Mouse (Mus musculus) testis, postnatal 14 days (tissue): ENCODE measurements around the gene 9330182L06Rik.

Experiments used
- DNase-seq: peaks from one replicate; pipeline ENCODE4 v3.0.0; 2021; ENCODE audit warnings: low spot score

Gene 9330182L06Rik

GRCm38 (mm10) chr5:9265586-9266279 lies at the start of gene 9330182L06Rik:
Gene 9330182L06Rik (plus strand): TSS chr5:9266118.
- peak; percentile 46 for DNase-seq

DNA sequence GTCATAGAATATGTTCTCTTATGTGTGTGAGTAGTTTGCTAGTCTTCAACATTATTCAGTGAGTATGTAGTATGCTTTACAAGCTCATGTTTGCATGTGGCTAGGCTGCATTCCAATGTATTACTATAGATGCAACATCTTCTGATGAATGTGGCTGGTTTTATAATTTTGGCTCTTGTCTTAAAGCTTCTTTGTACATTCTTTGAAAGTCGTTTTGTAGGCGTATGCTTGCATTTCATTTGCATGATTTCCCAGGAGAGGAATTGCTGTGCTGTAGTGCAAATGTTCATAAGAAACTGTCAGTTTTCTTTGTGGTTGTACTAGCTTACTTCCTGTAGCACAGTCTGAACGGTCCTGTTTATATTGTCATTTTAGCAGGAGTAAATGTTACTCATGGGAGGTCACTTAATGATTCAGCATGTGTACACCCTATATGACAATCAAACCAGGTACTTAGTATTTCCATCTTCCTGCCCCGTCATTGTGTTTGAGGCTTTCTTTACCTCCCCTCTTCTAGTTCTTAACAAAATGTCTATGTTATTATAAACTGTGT lies 38.4 kb upstream of the 9330182L06Rik start:
- DNase-seq: no peak

- DNase-seq: no peak
These were observed 1.6 kb upstream of the 9330182L06Rik start for GRCm38 (mm10) chr5:9264361-9264760.

DNA sequence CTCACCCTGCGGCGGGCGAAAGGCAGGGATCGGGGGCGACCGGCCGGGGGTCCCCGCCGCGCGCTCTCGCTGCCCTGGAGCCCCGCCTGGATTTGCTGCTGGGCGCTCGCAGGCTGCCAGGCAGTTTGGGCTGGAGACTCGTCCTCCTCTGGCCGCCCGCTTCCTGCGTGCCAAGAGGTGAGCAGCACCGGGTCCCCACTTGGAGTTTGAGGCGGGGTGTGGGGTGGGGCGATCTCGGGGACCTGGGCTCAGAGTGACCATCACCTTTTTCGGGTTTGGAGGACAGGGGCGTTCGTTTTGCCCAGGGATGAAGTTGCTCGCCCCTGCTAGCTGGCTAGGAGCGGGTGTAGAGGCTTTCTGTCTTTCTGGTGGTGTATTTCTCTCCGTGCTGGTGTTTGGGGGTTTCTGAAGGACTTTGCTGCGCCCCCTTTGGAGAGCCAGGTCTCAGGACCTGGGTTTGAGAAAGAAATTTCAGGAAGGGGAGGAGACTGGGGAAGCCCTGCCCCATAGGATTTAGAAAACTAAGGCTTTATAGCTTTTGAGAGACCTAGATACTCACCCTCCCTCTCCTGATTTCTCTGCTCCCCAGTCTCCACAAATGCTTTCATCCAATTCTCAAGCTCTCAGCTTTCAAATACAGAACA lies 484 bp downstream of the 9330182L06Rik start:
- no peak for DNase-seq

DNA sequence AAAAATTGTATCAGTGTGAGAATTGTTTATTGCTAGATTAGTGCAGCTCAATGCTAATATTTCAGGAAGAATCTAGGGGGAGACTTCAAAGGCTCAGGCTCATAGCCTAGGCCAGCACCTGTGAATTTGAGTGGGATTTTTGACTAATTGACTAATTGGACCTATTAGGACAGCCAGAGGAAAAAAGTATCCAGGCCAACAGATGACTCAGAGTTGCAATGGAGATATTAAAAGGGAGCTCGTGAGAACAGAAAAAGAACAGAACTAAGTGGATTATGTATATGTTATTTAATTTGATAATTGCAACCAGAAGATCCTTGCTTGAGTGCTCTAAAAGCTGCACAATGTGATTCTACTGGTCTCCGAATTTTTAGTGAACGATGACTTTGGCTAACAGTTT lies 3.7 kb downstream of the 9330182L06Rik start:
- no peak for DNase-seq

DNA sequence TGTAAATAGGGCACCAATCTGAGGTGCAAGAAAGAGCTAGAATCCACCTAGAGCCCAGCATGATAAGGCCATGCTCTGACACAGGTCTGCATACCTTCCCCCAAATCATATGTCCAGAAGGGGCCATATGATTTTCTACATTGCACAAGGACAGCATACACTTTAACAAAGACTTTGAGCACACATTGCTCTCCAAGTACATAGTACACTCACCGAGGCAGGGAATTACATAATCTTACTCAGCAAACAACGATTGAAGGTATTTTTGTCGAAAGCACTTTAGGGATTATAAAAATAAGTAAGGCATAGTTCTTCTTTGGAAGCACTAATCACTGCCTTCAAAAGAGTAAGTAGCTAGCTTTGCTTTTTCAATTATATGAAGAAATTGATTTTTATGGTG lies 7.1 kb downstream of the 9330182L06Rik start:
- no peak for DNase-seq

DNA sequence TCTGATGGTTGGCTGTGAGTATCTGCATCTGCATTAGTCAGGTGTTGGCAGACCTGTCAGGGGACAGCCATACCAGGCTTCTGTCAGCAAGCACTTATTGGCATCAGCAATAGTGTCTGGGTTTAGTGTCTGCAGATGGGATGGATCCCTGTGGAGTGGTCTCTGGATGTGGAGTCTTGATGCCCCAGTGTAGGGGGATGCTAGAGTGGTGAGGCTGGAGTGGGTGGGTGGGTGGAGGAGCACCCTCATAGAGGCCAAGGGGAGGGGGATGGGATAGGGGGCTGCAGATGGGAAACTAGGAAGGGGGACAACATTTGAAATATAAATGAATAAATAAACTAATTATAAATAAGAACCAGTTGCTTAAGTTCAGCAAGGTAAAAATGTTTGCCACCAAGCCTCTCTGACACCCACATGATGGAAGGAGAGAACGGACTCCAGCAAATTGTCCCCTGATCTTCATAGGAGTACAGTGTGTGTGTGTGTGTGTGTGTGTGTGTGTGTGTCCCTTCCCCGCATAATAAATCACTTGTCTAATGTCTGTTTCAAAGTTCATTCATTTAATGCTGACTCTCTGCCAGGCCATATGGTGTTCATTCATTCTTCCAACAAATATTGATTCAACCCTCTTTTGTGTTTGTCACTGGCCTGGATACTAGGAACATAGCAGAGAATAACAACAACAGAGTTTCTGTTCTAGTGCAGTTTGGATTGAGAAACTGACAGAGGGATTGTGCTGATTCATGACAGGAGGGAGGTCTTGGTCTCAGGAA lies 30.0 kb downstream of the 9330182L06Rik start:
- DNase-seq: no peak

DNA sequence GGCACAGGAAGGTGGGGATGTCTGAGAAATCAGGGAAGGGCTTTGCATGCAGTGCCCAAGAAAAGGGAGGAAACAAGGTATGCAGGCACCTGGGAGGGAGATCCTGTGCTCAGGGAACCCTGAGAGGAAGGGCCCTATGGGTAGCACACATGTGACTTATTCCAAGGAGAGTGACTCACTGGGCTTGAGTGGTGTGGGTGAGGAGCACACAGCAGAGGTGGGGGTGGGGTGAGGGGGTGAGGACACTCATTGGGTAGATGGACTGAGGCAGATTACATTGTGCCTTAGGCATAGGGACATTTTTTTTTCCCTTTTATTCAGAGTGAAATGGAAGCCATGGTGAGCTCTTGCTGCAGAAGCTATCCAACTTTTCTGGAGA lies 30.6 kb downstream of the 9330182L06Rik start:
- DNase-seq: no peak

- no peak for DNase-seq
These were observed 60.9 kb downstream of the 9330182L06Rik start for GRCm38 (mm10) chr5:9326863-9327262.

GRCm38 (mm10) chr5:9327528-9327927 lies 61.6 kb downstream of the 9330182L06Rik start:
- no peak for DNase-seq

DNA sequence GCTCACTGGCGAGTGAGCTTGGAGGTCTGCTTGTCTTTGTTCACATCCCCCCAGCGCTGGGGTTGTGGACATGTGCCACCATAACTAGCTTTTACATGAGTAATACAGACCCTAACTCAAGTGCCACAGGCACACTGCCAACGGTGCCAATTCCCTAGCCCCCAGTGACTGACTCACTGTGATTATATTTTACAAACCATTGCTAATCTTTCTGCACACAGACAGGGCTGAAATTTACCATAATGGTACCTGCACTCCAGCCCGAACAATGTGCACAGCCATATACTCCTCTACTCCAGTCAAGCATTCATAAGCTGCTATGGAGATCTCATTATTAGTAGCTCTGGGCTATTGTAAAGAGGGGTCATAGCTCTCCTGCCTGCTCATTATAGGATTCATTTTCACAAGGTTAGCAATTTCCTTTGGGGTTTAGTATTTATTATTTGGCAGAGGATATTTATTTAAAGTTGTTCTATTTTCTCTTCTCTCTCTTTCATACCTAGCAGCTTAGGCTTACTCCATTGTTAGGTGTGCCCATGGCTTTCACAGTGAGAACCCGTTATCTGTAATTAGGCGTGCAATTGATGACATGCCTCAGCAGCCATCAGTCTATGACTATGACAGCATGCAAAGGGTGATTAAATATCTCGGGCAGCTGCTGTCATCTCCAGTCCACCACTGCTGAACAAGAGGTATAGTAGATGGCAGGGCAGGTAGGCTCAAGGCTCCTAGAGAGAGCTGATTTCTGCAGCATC lies 73.0 kb downstream of the 9330182L06Rik start:
- DNase-seq: no peak

DNA sequence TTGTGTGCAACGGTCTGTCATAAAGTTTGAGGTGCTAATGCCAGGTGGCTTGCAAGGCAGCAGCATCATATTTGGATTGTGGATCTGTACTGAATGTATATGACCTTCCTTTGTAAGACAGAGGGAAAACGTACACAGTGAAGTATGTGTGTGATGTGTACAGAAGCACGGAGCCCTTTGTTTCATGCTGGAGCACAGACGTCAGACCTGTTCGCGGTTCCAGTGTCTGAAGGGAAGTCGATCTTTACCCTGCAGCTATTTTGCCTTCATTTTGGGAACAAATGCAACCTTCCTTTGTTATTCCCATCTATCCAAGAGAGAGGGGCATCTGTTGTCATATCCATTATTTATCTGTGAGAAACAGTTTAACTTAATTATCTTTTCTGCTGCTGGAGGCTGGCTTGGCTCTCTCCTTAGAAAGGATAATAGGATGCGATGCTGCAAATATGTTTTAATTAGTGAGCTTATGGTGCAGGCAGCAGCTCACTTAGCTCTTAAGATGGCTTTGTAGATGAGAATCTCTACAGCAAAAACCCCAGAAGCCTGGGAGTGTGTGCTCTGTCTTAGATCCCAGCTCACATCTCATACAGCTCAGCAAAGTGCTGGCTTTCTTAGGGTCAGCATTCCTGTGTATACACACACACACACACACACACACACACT lies 73.7 kb downstream of the 9330182L06Rik start:
- DNase-seq: no peak

DNA sequence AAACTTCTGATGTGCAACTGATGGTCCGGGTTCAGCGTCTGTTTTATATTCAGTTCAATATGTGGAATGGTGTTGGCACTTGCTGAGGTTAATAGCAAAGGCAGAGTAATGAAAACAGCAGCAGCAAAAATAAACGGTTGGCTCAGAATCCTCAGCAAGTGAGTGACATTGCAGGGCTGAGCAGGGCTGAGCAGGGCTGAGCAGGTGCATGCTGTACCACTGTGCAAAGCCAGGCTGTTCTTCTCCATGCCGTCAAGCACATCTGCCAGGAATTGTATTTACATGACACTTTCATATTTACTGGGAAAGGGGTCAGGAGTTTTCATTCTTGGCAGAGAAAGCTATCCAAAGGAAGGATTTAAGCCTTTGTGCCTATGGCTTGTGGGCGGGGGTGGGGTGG lies 78.7 kb downstream of the 9330182L06Rik start:
- DNase-seq: no peak

GRCm38 (mm10) chr5:9345038-9345617 lies 79.2 kb downstream of the 9330182L06Rik start:
- no peak for DNase-seq

GRCm38 (mm10) chr5:9345625-9346024 lies 79.7 kb downstream of the 9330182L06Rik start:
- no peak for DNase-seq

DNA sequence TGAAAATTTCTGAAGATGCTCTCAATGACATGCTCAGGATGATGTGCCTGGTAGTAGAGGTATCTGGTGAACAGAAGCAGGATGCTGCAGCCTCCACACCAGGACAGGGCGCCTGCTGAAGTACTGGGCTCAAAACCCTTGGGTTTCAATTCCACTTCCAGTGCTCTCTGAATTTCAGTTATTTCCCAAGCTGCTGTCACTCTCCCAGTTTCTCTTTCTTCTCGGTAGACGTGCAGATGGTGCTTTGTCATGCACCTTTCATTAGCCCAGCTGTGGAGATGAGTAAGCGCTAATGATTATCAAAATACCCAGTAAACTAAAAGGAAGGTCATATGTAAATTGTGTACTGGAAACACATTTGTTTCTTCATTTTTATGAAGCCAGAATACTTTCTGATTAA lies 80.6 kb downstream of the 9330182L06Rik start:
- no peak for DNase-seq

DNA sequence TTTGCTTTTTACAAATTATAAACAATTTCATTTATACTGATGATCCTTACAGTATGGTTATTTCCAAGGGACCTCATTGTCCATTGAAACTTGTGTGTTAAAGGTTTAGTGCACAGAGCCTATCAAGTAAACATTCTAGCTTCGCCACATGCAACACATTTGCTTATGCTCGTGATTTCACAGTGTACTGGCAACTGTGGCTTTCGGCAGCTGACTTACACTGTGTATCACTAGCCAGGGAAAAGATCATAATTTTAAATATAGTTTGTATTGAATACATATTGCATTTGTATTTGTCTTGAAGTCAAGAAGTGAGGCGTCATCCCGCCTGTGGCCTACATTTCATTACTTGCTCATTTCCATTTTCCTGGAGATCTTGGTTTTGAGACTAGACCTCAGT lies 86.2 kb downstream of the 9330182L06Rik start:
- DNase-seq: no peak

GRCm38 (mm10) chr5:9352646-9353045 lies 86.7 kb downstream of the 9330182L06Rik start:
- no peak for DNase-seq

DNA sequence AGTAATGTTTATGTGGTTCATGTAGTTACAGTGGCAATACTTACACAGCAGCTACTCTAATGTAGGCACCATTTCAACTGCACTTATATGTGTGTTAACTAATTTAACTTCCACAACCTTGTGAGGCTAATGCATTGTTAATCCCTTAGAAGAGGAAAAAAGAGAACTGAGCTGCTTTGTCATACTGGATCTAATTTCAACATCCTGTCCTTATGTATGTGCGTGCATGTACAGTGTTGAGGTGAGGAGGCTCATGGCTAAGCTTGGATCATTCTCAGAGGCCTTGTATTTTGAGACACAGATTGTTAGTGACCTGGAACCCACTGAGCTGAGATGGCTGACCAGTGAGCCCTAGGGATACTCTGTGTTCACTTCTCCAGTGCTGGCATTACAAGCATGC lies 88.3 kb downstream of the 9330182L06Rik start:
- DNase-seq: no peak

- DNase-seq: no peak
These were observed 92.2 kb downstream of the 9330182L06Rik start for GRCm38 (mm10) chr5:9358076-9358475.
